In genomic region chr12:51971070-51971664, GRCm38 (mm10) we compare ENCODE assay signal across 7 mouse cellular contexts. TPM values are rescaled to one million over a fixed set of nuclear protein-coding genes. Genes with fewer than 3 reads are reported as not detected.
A peak's percentile ranks its signal among the peaks of the same experiment; 100 is the strongest.
DNase-seq lines count a peak whose midpoint lies in the region; ATAC-seq lines count a peak whose summit lies in the region.

Heatr5a (minus strand) TSS chr12:51971321.

- DNase-seq in adrenal gland, adult 8-10 months, result peak; percentile 87
- peak; percentile 90 for DNase-seq in embryo, embryonic 9.5 days (ENCODE audit: extremely low spot score)
- DNase-seq in gonadal fat pad, adult 2 months (ENCODE audit: low read depth), result no peak
- DNase-seq in kidney, adult 11 months, result peak; percentile 89
- peak; percentile 91 for DNase-seq in limb, embryonic 10.5 days (ENCODE audit: low spot score)
- peak; percentile 85 for DNase-seq in spleen, adult 12 weeks (ENCODE audit: low spot score)

- peak within 1 kb of the TSS; percentile 83 for H3K9ac ChIP-seq in midbrain, embryonic 13.5 days (replicated peaks)

- H3K9me3 ChIP-seq in limb, embryonic 10.5 days (replicated peaks), result no peaks in the 10 kb centered on the region
- no peaks in the 10 kb centered on the region for H3K9me3 ChIP-seq in midbrain, embryonic 13.5 days

- H3K4me1 ChIP-seq in limb, embryonic 10.5 days, result peaks cover 10% of the 10 kb centered on the region
- H3K4me1 ChIP-seq in midbrain, embryonic 13.5 days (replicated peaks), result peaks cover 15% of the 10 kb centered on the region; the same call in 1 of the 2 replicates

- H3K36me3 ChIP-seq in limb, embryonic 10.5 days, result no peaks in the 10 kb centered on the region
- H3K36me3 ChIP-seq in midbrain, embryonic 13.5 days, result no peaks in the 10 kb centered on the region

- H3K27me3 ChIP-seq in limb, embryonic 10.5 days (ENCODE audit: low read depth, poor library complexity, severe bottlenecking), result no peaks in the 10 kb centered on the region
- peaks cover 7% of the 10 kb centered on the region for H3K27me3 ChIP-seq in midbrain, embryonic 13.5 days

- peak within 1 kb of the TSS; percentile 94 for H3K27ac ChIP-seq in limb, embryonic 10.5 days
- H3K27ac ChIP-seq in midbrain, embryonic 13.5 days, result peak within 1 kb of the TSS; percentile 86

- under 1% methylated on average over 53 of the region's 53 CpGs for WGBS in limb, embryonic 10.5 days
- WGBS in midbrain, embryonic 13.5 days, result 1% methylated on average over 48 of the region's 53 CpGs

- H3K4me2 ChIP-seq in midbrain, embryonic 13.5 days (replicated peaks), result peak within 1 kb of the TSS; percentile 76

- peak; percentile 98 for ATAC-seq in midbrain, embryonic 13.5 days

- H3K4me3 ChIP-seq in limb, embryonic 10.5 days, result peak within 1 kb of the TSS; percentile 95
- H3K4me3 ChIP-seq in midbrain, embryonic 13.5 days (replicated peaks), result peak within 1 kb of the TSS; percentile 93

RNA-seq across cellular contexts. Expression of gene Heatr5a, which starts in this region (rescaled TPM):
- total RNA-seq in adrenal gland, adult 8-10 months (2022), result 10 to 100 TPM; 21.4 to 27.5 (median 26.0) TPM
- polyA plus RNA-seq in gonadal fat pad, adult 2 months (2012; rRNA removed), result 32.2 and 36.6 TPM in 2 replicates
- polyA plus RNA-seq in limb, embryonic 10.5 days (2016; fragmentation: Nextera tagmentation; extraction: Ambion mirVana), result 11.3 and 12.7 TPM in 2 replicates
- polyA plus RNA-seq in midbrain, embryonic 13.5 days (2015; fragmentation: Nextera tagmentation; extraction: Ambion mirVana), result 6.0 and 6.3 TPM in 2 replicates
